Mouse (Mus musculus) stomach, postnatal 0 days (tissue): ENCODE measurements around the gene Mrpl46.

Source experiments
- CTCF ChIP-seq: IDR thresholded peaks from 2 replicates; pipeline ENCODE4 v1.5.1; 2016; ENCODE audit warnings: antibody characterized with exemption, low read depth, mild to moderate bottlenecking, moderate library complexity
- EP300 ChIP-seq: optimal IDR thresholded peaks from 2 replicates; pipeline ENCODE3; 2016; ENCODE audit warnings: antibody characterized with exemption

DNA sequence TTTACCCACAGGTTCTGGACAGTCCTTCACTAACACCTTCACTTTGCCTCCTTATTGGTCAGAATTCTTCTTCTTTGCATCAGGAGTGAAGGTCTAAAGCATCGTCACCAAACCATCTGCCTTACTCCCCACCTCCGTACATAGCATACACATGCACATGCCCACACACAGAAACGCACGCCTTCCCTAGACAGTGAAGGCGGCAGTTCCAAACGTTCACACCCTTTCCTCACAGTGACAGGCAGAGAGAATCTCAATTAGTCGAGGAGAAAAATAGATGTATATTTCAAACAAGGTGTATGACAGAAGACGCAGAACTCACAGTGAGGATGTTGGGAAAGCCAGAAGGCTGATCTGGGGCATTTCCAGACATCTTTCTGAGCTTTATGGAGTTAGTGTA is 51.9 kb downstream of the Mrpl46 start:
- TF ChIP-seq EP300 (no peak), CTCF (no peak)
